Mouse (Mus musculus) lung, adult 2 months (tissue): Measurements from ENCODE around the gene Tnfrsf19.

Experiments
- CTCF ChIP-seq: fragments of 200-500 bp; IDR thresholded peaks from 2 replicates; pipeline ENCODE4 v1.5.1; 2011; ENCODE audit warnings: mild to moderate bottlenecking, low read length, control low read depth; ENCODE audit not compliant: insufficient read depth
- POLR2A ChIP-seq: fragments of 200-500 bp; IDR thresholded peaks from 2 replicates; pipeline ENCODE4 v1.6.1; 2011; ENCODE audit warnings: low read depth, mild to moderate bottlenecking, control low read depth, low read length, borderline replicate concordance; ENCODE audit errors: extremely low read depth

GRCm38 (mm10) chr14:60988228-60988627 is 58.1 kb downstream of the Tnfrsf19 start:
- TF ChIP-seq CTCF: no peak
- TF ChIP-seq POLR2A: no peak
